Mouse (Mus musculus): Measurements from ENCODE around the gene Ncor2. TPM values are rescaled to one million over a fixed set of nuclear protein-coding genes. Genes with fewer than 3 reads are reported as not detected.

The Ncor2 gene
- total RNA-seq, 2 experiments from 2014 or later: 112 to 125 TPM

GRCm38 (mm10) chr5:125110722-125111121 lies 68.3 kb downstream of the Ncor2 start:
- intact Hi-C loops (cut with DNase I): no loop called here
- DNase-seq: no peak

GRCm38 (mm10) chr5:125110196-125110595 lies 68.8 kb downstream of the Ncor2 start:
- intact Hi-C loops (cut with DNase I): no loop called here
- DNase-seq: no peak

- intact Hi-C loops (cut with DNase I): loop anchor here (1.0 to 10.0 kb wide), 5 partner anchors 72 to 198 kb away; partner anchors contain the start of gene Ncor2
- DNase-seq: peak; percentile 74 to 83
These were observed 71.9 kb downstream of the Ncor2 start for GRCm38 (mm10) chr5:125107011-125107651.

DNA sequence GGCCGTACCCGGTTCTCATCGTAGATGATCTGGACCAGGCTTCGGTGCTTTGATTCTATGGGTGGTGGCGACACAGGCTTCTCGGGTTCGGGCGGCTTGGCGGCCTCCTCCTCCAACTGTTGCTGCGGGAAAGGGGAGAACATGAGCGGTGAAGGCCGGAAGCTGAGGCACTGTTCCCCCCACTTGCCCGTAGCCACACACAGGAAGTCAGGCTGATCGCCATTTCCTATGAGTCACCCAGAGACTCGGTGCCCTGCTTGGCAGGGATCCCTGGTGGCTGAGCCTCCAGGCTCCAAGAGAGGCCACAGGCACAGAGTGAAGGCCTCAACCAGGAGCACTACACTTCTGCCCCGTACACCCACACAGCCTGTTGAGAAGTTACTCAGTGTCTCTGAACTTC lies 72.8 kb downstream of the Ncor2 start:
- DNase-seq: peak; percentile 54 to 59
- intact Hi-C loops (cut with DNase I): loop anchor here (2.0 to 10.0 kb wide), 4 partner anchors 73 to 197 kb away; partner anchors contain the start of gene Ncor2

- DNase-seq: no peak
- intact Hi-C loops (cut with DNase I): loop anchor here (5.0 to 10.0 kb wide), 2 partner anchors 88 to 160 kb away; no protein-coding TSS in a partner anchor
These were observed 74.2 kb downstream of the Ncor2 start for GRCm38 (mm10) chr5:125104841-125105240.

- DNase-seq: no peak
- intact Hi-C loops (cut with DNase I): loop anchor here (10.0 kb wide), 1 partner anchor 159 kb away; no protein-coding TSS in a partner anchor
These were observed 75.6 kb downstream of the Ncor2 start for GRCm38 (mm10) chr5:125103396-125103795.

DNA sequence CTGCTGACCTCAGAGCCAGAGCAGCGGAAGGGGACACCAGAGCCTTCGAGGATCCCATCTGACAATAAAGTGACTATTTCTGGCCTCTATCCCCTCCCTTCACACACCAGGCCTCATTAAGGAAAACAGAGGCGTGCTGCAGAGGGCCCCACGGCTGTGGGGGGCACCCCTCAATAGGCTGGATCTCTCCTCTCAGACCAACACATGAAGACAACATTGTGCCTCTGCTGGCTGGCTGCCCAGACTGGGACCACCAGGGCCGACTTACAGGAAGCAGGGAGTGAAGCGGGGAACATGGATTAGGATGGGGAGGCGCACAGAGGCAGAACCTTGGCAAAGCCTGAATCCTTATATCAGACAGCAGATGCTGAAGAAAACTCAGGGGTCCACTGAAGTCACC lies 76.1 kb downstream of the Ncor2 start:
- intact Hi-C loops (cut with DNase I): loop anchor here (10.0 kb wide), 1 partner anchor 158 kb away; no protein-coding TSS in a partner anchor

DNA sequence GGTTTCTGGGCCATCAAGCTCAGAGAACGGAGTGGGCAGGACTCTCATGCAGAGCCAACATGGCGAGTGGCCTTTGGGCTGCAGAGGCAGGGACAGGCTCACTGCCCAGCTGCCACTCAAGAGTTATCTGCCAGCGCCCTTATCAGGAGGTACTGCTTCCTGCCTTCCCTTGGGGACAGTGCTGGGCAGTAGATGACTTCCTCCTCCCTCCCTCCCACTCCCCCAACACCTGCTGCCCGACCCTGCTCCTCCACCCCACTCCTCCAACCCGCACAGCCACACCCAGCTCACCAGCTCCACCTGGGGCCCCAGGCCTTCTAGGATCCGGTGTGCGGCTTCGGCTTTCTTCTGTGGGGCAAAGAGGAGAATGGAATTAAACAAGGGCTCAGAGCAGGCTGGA lies 76.7 kb downstream of the Ncor2 start:
- intact Hi-C loops (cut with DNase I): loop anchor here (10.0 kb wide), 1 partner anchor 158 kb away; no protein-coding TSS in a partner anchor
- DNase-seq: no peak

More for the DNA sequence above, 76.1 kb downstream of the Ncor2 start:
- DNase-seq: no peak

GRCm38 (mm10) chr5:125099785-125100350 lies 79.2 kb downstream of the Ncor2 start:
- intact Hi-C loops (cut with DNase I): loop anchor here (10.0 kb wide), 1 partner anchor 155 kb away; no protein-coding TSS in a partner anchor
- DNase-seq: no peak

- intact Hi-C loops (cut with DNase I): no loop called here
These were observed 80.3 kb downstream of the Ncor2 start for GRCm38 (mm10) chr5:125098692-125099091.

GRCm38 (mm10) chr5:125096368-125096767 lies 82.7 kb downstream of the Ncor2 start:
- no peak for DNase-seq
- intact Hi-C loops (cut with DNase I): no loop called here

More at GRCm38 (mm10) chr5:125098692-125099091, 80.3 kb downstream of the Ncor2 start:
- no peak for DNase-seq

DNA sequence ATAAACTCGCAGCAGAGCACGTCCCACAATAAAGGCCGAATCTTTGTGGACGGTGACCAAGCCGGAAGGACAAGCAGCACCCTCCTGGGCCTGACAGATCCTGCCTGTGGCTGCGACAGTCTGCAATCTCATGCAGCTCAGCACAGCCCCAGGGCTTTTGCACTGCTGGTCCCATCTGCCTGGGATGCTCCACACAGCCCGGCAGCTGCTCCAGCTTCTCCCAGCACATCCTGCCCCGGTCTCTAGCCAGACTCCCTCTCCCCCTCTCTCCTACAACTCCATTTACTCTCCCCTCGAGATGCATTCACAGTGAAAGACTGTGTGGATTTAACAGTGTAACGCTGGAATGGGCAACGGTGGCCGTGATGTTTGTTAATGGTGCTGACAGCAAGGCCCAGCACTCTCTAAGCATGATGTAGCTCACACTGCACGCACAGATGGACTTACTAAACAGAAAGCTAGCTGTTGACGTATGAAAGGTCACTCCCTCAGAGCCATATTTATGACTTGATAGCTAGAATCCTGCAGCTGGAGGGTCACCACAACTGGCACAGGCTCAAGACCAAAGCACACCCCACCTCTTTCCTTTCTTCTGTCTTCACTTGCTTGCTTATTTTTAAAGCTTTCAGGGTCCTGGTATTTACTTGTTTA lies 83.4 kb downstream of the Ncor2 start:
- peak; percentile 49 to 50 for DNase-seq
- intact Hi-C loops (cut with DNase I): no loop called here

DNA sequence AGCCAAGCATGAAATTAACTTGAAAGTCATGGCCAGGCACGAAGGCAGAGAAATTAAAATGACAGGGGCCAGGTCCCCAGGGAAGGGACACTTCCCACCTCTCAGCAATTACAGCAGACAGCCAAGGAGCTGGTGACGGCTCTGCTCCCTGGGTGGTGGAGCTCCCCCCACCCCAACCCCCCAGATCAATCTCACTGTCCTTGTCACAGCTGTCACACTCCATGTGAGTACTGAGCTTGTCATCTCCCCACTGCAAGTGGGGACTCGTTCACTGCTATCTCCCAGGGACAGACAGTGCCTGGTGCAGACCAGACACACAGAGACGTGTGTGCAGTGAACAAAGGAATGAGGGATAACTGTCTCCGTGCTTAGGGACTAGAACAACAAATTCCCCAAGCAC lies 85.2 kb downstream of the Ncor2 start:
- intact Hi-C loops (cut with DNase I): no loop called here
- DNase-seq: no peak

GRCm38 (mm10) chr5:125088076-125088475 lies 90.9 kb downstream of the Ncor2 start:
- DNase-seq: no peak
- intact Hi-C loops (cut with DNase I): no loop called here

- intact Hi-C loops (cut with DNase I): no loop called here
- no peak for DNase-seq
These were observed 93.9 kb downstream of the Ncor2 start for GRCm38 (mm10) chr5:125085097-125085617.

DNA sequence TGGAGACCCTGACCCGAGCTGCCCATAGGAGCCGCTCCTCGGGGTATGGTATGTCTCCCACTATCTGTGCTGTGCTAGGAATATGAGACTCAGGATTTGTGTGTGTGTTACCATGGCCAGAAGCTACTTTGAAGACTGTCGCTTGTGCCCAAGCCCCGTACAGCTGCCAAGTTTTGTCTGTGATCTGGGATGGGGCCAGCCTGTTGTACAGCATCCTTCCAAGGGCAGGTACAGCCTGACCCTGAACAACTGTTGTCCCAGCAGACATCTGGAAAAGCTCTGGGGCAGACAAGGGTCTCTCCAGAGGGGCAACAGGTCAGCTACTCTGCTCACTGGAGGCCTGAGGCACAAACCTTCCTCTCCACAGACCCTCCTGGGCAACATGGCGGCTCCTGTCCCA lies 95.3 kb downstream of the Ncor2 start:
- intact Hi-C loops (cut with DNase I): no loop called here
- no peak for DNase-seq

- intact Hi-C loops (cut with DNase I): no loop called here
- DNase-seq: peak; percentile 94 to 95
These were observed 97.5 kb downstream of the Ncor2 start for GRCm38 (mm10) chr5:125081318-125082101.

DNA sequence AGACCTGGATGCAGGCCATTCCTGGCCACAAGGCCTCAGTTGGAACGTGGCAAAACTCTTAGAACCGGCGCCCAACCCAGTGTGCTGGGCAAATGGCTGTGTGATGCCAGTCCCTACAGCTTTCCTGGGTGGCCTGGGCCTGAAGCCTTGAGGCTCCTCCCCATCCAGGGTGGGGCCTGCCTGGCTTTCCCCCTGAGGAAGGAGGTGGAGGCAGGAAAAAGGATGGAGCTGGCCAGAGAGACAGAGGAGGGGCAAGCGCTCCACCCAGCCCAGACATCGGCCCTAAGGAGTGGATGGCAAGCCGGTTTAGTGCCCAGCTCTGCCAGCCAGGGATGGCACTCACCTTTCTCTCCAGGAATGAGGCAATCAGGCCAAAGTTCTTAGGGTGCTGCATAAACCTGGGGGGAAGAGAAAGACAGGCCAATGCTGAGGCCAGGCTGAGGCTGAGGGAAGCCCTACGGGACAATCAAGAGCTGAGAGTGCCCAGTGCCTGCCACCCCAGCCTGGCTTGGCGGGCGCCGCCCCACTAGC lies 98.2 kb downstream of the Ncor2 start:
- peak in 1 of 2 experiments; percentile 54 for DNase-seq
- intact Hi-C loops (cut with DNase I): no loop called here

DNA sequence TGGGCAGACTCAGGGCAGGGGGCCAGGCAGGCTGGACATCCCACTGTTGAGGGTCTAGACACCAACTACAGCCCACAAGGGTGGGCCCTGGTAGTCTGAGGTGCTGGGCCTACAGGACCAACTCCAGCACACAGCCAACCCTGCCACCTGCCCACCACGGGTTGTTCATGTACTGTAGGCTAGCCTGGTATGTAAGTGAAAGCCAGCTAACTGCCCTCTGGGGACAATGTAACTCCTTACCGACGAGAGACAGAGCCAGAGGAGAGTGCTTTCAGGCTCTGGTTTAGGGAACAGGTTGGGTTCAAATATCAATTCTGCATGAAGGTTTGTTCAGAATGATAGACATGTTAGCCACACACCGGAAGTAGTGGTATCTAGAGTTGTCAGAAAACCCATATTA lies 98.7 kb downstream of the Ncor2 start:
- no peak for DNase-seq

GRCm38 (mm10) chr5:125078220-125078619 lies 100.8 kb downstream of the Ncor2 start:
- DNase-seq: no peak
- intact Hi-C loops (cut with DNase I): no loop called here

More for the DNA sequence above, 98.7 kb downstream of the Ncor2 start:
- intact Hi-C loops (cut with DNase I): no loop called here
